Mouse (Mus musculus): ENCODE measurements around the gene Bcl2l2.

Bcl2l2 gene

GRCm38 (mm10) chr14:54893651-54894181 is 10.5 kb downstream of the Bcl2l2 start:
- DNase-seq = peak; percentile 96 to 99

DNA sequence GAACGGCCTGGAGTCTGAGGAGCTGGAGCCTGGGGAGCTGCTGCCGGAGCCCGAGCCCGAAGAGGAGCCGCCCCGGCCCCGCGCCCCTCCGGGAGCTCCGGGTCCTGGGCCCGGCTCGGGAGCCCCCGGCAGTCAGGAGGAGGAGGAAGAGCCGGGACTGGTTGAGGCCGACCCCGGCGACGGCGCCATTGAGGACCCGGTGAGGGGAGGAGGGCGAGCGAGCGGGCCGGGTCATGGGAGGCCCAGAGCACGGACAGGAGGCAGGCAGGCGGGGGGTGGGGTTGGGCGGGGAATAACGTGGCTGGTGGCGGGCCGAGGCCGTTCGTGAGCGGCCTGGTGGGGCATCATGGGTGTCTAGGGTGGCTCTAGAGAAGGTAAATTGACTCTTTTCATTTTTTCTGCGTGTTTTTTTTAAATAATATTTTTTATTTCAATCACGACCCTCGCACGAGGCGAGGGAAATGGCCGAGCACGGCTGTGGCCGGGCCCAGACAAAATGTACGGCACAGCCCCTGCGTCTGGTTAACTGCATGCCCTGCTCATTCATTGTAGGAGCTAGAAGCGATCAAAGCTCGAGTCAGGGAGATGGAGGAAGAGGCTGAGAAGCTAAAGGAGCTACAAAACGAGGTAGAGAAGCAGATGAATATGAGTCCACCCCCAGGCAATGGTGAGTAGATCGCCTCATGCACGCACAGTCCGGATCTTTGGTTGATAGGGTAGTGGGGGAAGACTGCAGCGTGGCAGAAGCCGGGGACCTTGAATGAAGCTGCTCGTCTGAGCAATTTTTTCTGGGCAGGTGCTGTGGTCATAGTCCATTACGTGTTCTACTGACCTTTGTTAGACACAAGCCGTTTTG is 11.3 kb downstream of the Bcl2l2 start:
- DNase-seq = peak; percentile 58 to 79

DNA sequence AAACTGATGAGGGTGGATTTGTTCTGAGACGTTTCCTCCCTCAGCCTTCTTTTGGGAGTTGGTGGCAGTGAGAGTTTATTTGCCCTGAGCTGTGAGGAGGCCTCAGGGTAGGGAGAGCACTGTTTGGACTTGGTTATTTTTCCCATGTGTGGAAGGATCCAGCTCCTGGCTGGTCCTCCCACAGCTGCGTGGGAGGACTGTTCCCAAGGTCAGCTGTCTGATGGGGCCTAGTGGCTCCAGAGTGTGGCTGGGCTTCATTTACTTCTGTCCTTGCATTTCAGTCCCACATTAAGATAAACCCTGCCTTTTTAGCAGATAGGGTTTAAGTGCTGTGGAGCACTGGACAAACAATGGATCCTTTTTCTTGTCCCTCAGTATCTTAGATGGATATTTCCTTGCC is 14.3 kb downstream of the Bcl2l2 start:
- DNase-seq = no peak

GRCm38 (mm10) chr14:54900383-54900782 is 17.2 kb downstream of the Bcl2l2 start:
- DNase-seq = peak; percentile 81 to 84

- DNase-seq = no peak
Observed at GRCm38 (mm10) chr14:54903641-54904040, 20.5 kb downstream of the Bcl2l2 start.

DNA sequence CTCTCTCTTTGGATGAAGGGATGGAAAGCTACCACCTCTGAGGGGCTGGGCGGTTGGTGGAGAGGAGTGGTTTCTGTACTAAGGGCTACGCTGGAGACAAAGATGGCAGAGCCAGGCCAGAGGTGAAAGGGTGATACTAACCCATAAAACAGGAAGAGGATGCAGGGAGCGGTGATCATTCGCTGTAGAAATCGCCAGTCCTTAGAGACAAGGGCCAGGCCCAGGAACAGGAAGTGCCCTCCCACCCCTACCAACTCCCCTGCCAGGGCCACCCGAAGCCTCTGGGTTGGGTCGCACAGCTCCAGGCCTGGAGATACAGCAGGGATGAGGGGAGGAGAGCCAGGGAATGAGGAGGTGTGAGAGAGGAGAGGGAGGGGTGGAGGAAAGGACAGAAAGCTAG is 25.5 kb downstream of the Bcl2l2 start:
- no peak for DNase-seq

GRCm38 (mm10) chr14:54912109-54912850 is 29.1 kb downstream of the Bcl2l2 start:
- DNase-seq = no peak

- DNase-seq = peak; percentile 66 to 81
Observed at GRCm38 (mm10) chr14:54912886-54913285, 29.7 kb downstream of the Bcl2l2 start, which contains the start of gene Slc22a17. Slc22a17 (minus strand) TSS chr14:54913132.

- DNase-seq = no peak
Observed at GRCm38 (mm10) chr14:54913343-54913742, 30.2 kb downstream of the Bcl2l2 start.

GRCm38 (mm10) chr14:54920076-54920685 is 37.0 kb downstream of the Bcl2l2 start:
- no peak for DNase-seq

- DNase-seq = no peak
Observed at GRCm38 (mm10) chr14:54924641-54925348, 41.6 kb downstream of the Bcl2l2 start.

DNA sequence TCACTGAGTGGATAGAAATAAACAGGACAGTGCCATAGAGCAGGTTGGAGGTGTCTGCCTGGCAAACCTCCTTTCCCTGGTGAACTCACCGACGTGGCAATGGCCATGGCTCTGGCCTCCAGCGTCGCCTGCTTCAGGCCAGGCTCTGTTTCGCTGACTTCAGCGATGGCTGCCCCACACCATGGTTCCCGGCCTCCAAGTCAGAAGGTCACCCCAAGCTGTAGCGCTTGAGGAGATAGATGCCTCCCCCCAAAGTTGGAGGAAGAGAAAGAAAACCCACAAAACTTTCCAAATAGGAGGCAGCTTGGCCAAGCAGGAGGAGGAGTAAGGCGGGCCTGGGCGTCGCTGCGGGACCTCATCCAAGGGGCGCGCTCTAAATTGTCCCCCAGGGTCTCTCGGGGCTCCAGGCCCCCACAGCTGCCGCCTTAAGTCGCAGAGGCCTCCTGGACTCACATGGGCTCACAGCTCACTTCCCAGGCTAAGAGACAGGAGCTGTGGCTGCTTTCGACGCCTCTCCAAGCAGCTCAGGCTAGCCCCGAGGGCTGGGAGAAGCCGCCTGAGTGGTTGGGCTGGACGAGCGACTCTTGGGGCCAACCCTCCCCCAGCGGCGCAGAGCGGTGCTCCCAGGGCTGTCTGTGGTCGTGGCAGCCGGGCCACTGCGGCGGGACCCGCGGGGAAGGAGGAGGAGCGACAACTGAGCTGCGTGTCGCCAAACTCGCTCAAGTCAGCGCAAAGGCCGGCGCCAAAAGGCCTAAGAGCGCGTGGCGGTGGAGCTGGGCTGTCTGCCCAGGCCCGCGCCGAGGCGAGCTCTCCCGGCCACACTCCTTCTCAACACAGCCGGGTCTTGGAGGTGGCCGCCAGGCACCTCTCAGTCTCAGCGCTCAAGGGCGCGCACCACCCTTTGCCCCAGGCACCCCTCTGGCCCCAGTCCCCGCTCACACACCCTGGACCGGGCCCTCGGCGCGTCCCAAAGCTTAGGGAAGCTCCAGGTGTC is 42.5 kb downstream of the Bcl2l2 start, which contains the start of gene Efs:
Efs (minus strand) TSS at position 778 of the 994 bp plus-strand sequence.
- DNase-seq = peak; percentile 33 to 73

GRCm38 (mm10) chr14:54926401-54927158 is 43.4 kb downstream of the Bcl2l2 start:
- DNase-seq = peak in 1 of 2 experiments; percentile 35

GRCm38 (mm10) chr14:54927296-54927695 is 44.1 kb downstream of the Bcl2l2 start:
- DNase-seq = no peak

DNA sequence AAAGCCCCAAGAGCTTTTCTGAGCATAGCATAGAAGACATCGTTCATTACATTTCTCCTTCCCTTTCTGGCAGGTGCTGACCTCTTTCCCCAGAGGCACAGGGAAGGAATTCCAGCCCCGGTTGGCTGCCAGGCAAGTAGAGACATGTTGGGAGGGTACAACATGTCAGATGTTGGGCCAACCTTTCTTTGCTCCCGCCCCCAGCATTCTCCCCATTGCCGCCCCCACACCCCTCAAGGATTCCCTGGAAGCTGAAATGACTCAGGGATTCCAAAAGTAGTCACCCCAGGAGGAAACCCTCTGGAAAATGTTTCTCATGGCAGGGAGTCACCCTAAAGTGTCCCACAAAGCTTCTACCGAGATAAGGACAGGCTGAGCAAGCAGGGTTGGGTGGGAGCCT is 46.6 kb downstream of the Bcl2l2 start:
- DNase-seq = no peak

DNA sequence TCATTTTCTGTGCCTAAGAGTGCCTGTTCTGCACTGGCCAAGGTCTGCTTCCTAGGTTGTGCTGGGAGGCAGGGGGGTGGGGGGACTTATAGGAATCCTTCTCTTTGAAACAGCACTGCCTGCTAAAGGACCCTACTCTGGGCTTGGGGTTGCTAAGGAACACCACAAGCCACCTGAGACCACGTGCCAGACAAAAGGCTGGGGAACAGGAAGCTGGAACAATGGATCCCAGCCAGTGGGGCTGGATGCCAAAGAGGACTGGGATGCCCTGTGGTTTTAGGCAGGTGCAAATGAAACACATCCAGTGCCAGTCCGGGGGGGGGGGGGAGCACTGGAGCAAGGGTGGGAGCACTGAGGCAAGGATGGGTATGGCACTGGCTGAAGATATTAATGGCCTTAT is 47.3 kb downstream of the Bcl2l2 start:
- peak in 1 of 2 experiments; percentile 30 for DNase-seq

- DNase-seq = no peak
Observed at GRCm38 (mm10) chr14:54932645-54933150, 49.5 kb downstream of the Bcl2l2 start, which contains the start of gene Il25. Il25 (plus strand) TSS chr14:54932695.

GRCm38 (mm10) chr14:54935904-54936830 is 53.0 kb downstream of the Bcl2l2 start, which contains the start of gene Cmtm5:
Cmtm5 (plus strand) TSS chr14:54936261.
- no peak for DNase-seq

GRCm38 (mm10) chr14:54936831-54937160 is 53.6 kb downstream of the Bcl2l2 start:
- no peak for DNase-seq

Data from kidney, postnatal 36 days (tissue).